21 mouse cellular contexts compared by ENCODE assay signal in the genomic region with DNA sequence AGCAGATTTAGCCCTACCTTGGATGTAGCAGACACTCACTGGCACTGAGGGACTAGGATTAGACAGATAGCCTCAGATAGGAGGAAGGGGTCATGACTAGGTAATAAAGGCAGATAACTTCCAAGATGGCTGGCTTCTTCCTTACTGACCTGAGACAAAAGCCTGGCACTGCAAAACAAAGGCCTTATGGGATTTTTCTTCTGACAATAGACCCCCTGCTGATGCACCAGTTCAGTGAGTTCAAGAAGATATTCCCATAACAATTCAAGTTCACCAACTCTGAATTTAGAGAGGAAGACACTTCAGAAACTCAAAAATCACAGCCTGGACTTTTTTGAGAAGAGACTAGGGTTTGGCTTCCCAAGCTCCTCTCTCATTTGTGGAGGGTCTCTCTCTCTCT.
A peak's percentile ranks its signal among the peaks of the same experiment; 100 is the strongest.
DNase-seq lines count a peak whose midpoint lies in the region; TF ChIP-seq lines count a peak whose summit lies in the region.
"Had no signal": no experiment of that assay in that cellular context is flagged by ENCODE, and none has a peak within 500 bp of the region (broad histone marks: within the 10 kb centered on the region; RNA-seq: fewer than 3 reads in every experiment).

No protein-coding gene starts in this region.

- H3K9ac ChIP-seq in ES-E14 (ENCODE audit: insufficient read depth, low read depth, low read length, poor library complexity, severe bottlenecking), result no peak overlapping the region
- H3K9ac ChIP-seq: embryonic facial prominence, embryonic 13.5 days; embryonic facial prominence, embryonic 15.5 days; forebrain, embryonic 12.5 days had no signal

- intact Hi-C loops in left cerebral cortex, postnatal 10 days (cut with DNase I), result no loop called here

- peak; percentile 96 for DNase-seq in ES-CJ7 (ENCODE audit: low read depth, low spot score)
- DNase-seq in ES-E14 (ENCODE audit: low read depth, low spot score), result peak; percentile 82
- peak; percentile 43 for DNase-seq in WW6 (ENCODE audit: low read depth, low spot score)
- no peak for DNase-seq in lung, adult 18-20 months
- DNase-seq in spleen, postnatal 36 days (ENCODE audit: low spot score in 2 of 2), result no peak
- no peak for DNase-seq in left cerebral cortex, postnatal 10 days (ENCODE audit: extremely low spot score in 1 of 2, low spot score in 2 of 2)
- DNase-seq: adrenal gland, adult 2 months; adrenal gland, postnatal 10 days; adrenal gland, postnatal 25 days; cerebellum, adult 11 months; cerebellum, adult 18-20 months; cerebellum, adult 8-10 months; cerebellum, adult 9-11 months; cerebellum, postnatal 14 days; cerebellum, postnatal 36 days; embryo, embryonic 11 days had no signal

- no peaks in the 10 kb centered on the region for H3K9me3 ChIP-seq in ES-E14 (ENCODE audit: control insufficient read depth, insufficient read depth, low read depth, low read length)
- H3K9me3 ChIP-seq: embryonic facial prominence, embryonic 13.5 days; embryonic facial prominence, embryonic 15.5 days; forebrain, embryonic 10.5 days; forebrain, embryonic 12.5 days had no signal

- no peaks in the 10 kb centered on the region for H3K36me3 ChIP-seq in ES-E14 (ENCODE audit: control insufficient read depth, insufficient read depth, low read length, poor library complexity, severe bottlenecking)
- H3K36me3 ChIP-seq: embryonic facial prominence, embryonic 13.5 days; embryonic facial prominence, embryonic 15.5 days; forebrain, embryonic 10.5 days; forebrain, embryonic 12.5 days had no signal

- H3K4me1 ChIP-seq in ES-E14 (ENCODE audit: control insufficient read depth in 2 of 2, insufficient read depth in 2 of 2, low read length in 2 of 2, poor library complexity in 1 of 2), result peaks cover 5 to 12% of the 10 kb centered on the region in 2 experiments
- H3K4me1 ChIP-seq: embryonic facial prominence, embryonic 13.5 days; embryonic facial prominence, embryonic 15.5 days; forebrain, embryonic 12.5 days had no signal

- in situ Hi-C loops in ES-E14 (cut with MboI; ENCODE audit: low sequenced_read_pairs in 2 of 2, unreplicated experiment in 2 of 2), result no loop called here

- H3K27ac ChIP-seq in ES-E14 (ENCODE audit: insufficient read depth, low read depth, low read length, poor library complexity, severe bottlenecking), result no peak overlapping the region
- H3K27ac ChIP-seq: embryonic facial prominence, embryonic 13.5 days; embryonic facial prominence, embryonic 15.5 days; forebrain, embryonic 10.5 days; forebrain, embryonic 12.5 days had no signal

- no peak overlapping the region for H3K4me3 ChIP-seq in ES-E14 (ENCODE audit: insufficient read depth in 1 of 2, low read depth in 1 of 2, low read length in 2 of 2, poor library complexity in 1 of 2, severe bottlenecking in 1 of 2)
- H3K4me3 ChIP-seq: embryonic facial prominence, embryonic 13.5 days; embryonic facial prominence, embryonic 15.5 days; erythroblast, embryonic 14.5 days; forebrain, embryonic 10.5 days; forebrain, embryonic 12.5 days had no signal

TF ChIP-seq in ES-E14, 5 proteins besides CTCF, POLR2A, EP300 and RAD21:
- TF ChIP-seq MAFK (IDR thresholded peaks at IDR 0.05; ENCODE audit: insufficient read depth, low read depth, low read length) (0 out of 2 replicates have a peak, but pooled peaks have one; percentile 15), CHD2 (IDR thresholded peaks at IDR 0.05; ENCODE audit: low read depth, low read length) (peak; percentile 37; the same call in 1 of the 2 replicates), ZC3H11A (IDR thresholded peaks at IDR 0.05; ENCODE audit: borderline replicate concordance, low read depth, low read length) (no peak), HCFC1 (IDR thresholded peaks at IDR 0.05; ENCODE audit: borderline replicate concordance, insufficient read depth, low read length) (no peak)

Comparison
In these comparisons a context has a peak if more than half of its experiments do, and no peak if none do; other contexts are left out.
1. DNase-seq: peak in ES-CJ7 (single experiment), ES-E14 (single experiment) and WW6 (single experiment); none in lung, adult 18-20 months (0 of 2), spleen, postnatal 36 days (0 of 2) and left cerebral cortex, postnatal 10 days (0 of 2).